Mouse (Mus musculus) small intestine, adult 2 months (tissue): ENCODE measurements around the gene Lrr1. TPM values are rescaled to one million over a fixed set of nuclear protein-coding genes. Genes with fewer than 3 reads are reported as not detected.
A peak's percentile ranks its signal among the peaks of the same experiment; 100 is the strongest.

Experiments
- H3K27ac ChIP-seq: fragments of 200-500 bp; 2 replicates; pipeline ENCODE4 v1.5.1; 2012; ENCODE audit warnings: low read depth, low read length, control low read depth, inconsistent platforms; ENCODE audit not compliant: insufficient read depth
- H3K27me3 ChIP-seq: fragments of 200-500 bp; 2 replicates; pipeline ENCODE4 v1.6.1; 2012; ENCODE audit warnings: mild to moderate bottlenecking, moderate library complexity, low read length, inconsistent platforms; ENCODE audit not compliant: control insufficient read depth, insufficient read depth
- H3K36me3 ChIP-seq: fragments of 200-500 bp; 2 replicates; pipeline ENCODE4 v1.6.1; 2012; ENCODE audit warnings: mild to moderate bottlenecking, low read length, control low read depth, inconsistent platforms; ENCODE audit not compliant: control insufficient read depth, insufficient read depth
- H3K4me1 ChIP-seq: fragments of 200-500 bp; 2 replicates; pipeline ENCODE4 v1.6.1; 2012; ENCODE audit warnings: low read length, inconsistent platforms, mixed read lengths; ENCODE audit not compliant: control insufficient read depth, insufficient read depth, insufficient read length
- H3K4me3 ChIP-seq: fragments of 200-500 bp; 2 replicates; pipeline ENCODE4 v1.5.1; 2012; ENCODE audit warnings: low read depth, mild to moderate bottlenecking, control low read depth, inconsistent platforms, low read length, moderate library complexity
- CTCF ChIP-seq: fragments of 200-500 bp; IDR thresholded peaks from 2 replicates; pipeline ENCODE4 v1.5.1; 2012; ENCODE audit warnings: low read depth, mild to moderate bottlenecking, control low read depth, inconsistent platforms, low read length, moderate library complexity, mixed read lengths; ENCODE audit not compliant: insufficient replicate concordance, insufficient read length; ENCODE audit errors: extremely low read depth
- POLR2A ChIP-seq: fragments of 200-500 bp; IDR thresholded peaks from 2 replicates; pipeline ENCODE4 v1.6.1; 2012; ENCODE audit warnings: low read depth, mild to moderate bottlenecking, control low read depth, inconsistent platforms, low read length, moderate library complexity
- WGBS: fragments of 180-500 bp; shearing (Covaris S2); methylation state at CpG from one replicate; pipeline ENCODE4 v1.1.7; 2018; 5-methylcytosine and 5-hydroxymethylcytosine counted together
- polyA plus RNA-seq: library from polyadenylated mRNA; depleted of rRNA; stranded (reverse); fragments of >200 nt; gene quantifications from 2 replicates; pipeline ENCODE4 v1.2.3, GENCODE M21; 2012

Lrr1 gene
- polyA plus RNA-seq, 1 experiment, result 0.90 TPM

GRCm38 (mm10) chr12:69130486-69130885, 38.1 kb upstream of the Lrr1 start:
- H3K36me3 ChIP-seq, result no peaks in the 10 kb centered on the region
- H3K27ac ChIP-seq, result no peak overlapping the region
- H3K4me3 ChIP-seq, result peak overlapping the region; percentile 39; the same call in 1 of the 2 replicates
- H3K27me3 ChIP-seq, result no peaks in the 10 kb centered on the region
- H3K4me1 ChIP-seq, result no peaks in the 10 kb centered on the region
- 73% methylated on average over 12 of the region's 12 CpGs for WGBS
- TF ChIP-seq CTCF (no peak), POLR2A (no peak)

- TF ChIP-seq CTCF, result no peak
- no peak for TF ChIP-seq POLR2A
- 66% methylated on average over 6 of the region's 6 CpGs for WGBS
Observed at GRCm38 (mm10) chr12:69131267-69131666, 37.3 kb upstream of the Lrr1 start.

GRCm38 (mm10) chr12:69131981-69132380, 36.6 kb upstream of the Lrr1 start:
- H3K4me1 ChIP-seq, result no peaks in the 10 kb centered on the region
- 15% methylated on average over 10 of the region's 10 CpGs for WGBS
- no peaks in the 10 kb centered on the region for H3K27me3 ChIP-seq
- no peak overlapping the region for H3K4me3 ChIP-seq
- no peaks in the 10 kb centered on the region for H3K36me3 ChIP-seq
- no peak for TF ChIP-seq POLR2A
- peak; percentile 70; the same call in 1 of the 2 replicates for TF ChIP-seq CTCF
- no peak overlapping the region for H3K27ac ChIP-seq

More at GRCm38 (mm10) chr12:69131267-69131666, 37.3 kb upstream of the Lrr1 start:
- Histone ChIP-seq H3K4me3 (no peak overlapping the region), H3K36me3 (no peaks in the 10 kb centered on the region), H3K4me1 (no peaks in the 10 kb centered on the region), H3K27ac (no peak overlapping the region), H3K27me3 (no peaks in the 10 kb centered on the region)

- Histone ChIP-seq H3K27ac (no peak overlapping the region), H3K27me3 (no peaks in the 10 kb centered on the region), H3K36me3 (no peaks in the 10 kb centered on the region), H3K4me3 (no peak overlapping the region), H3K4me1 (no peaks in the 10 kb centered on the region)
- 89% methylated on average over 3 of the region's 3 CpGs for WGBS
- TF ChIP-seq POLR2A (no peak), CTCF (no peak)
Observed at GRCm38 (mm10) chr12:69139201-69139600, 29.4 kb upstream of the Lrr1 start.

GRCm38 (mm10) chr12:69139841-69140240, 28.8 kb upstream of the Lrr1 start:
- H3K36me3 ChIP-seq, result no peaks in the 10 kb centered on the region
- H3K27ac ChIP-seq, result no peak overlapping the region
- 85% methylated on average over 7 of the region's 7 CpGs for WGBS
- TF ChIP-seq POLR2A, result no peak
- TF ChIP-seq CTCF, result no peak
- no peaks in the 10 kb centered on the region for H3K4me1 ChIP-seq
- no peak overlapping the region for H3K4me3 ChIP-seq
- H3K27me3 ChIP-seq, result no peaks in the 10 kb centered on the region

GRCm38 (mm10) chr12:69143460-69143859, 25.2 kb upstream of the Lrr1 start:
- Histone ChIP-seq H3K36me3 (no peaks in the 10 kb centered on the region), H3K27ac (no peak overlapping the region), H3K4me3 (no peak overlapping the region), H3K4me1 (no peaks in the 10 kb centered on the region), H3K27me3 (no peaks in the 10 kb centered on the region)
- 83% methylated on average over 6 of the region's 6 CpGs for WGBS
- TF ChIP-seq POLR2A (no peak), CTCF (no peak)

GRCm38 (mm10) chr12:69147166-69147735, 21.4 kb upstream of the Lrr1 start:
- H3K36me3 ChIP-seq, result no peaks in the 10 kb centered on the region
- H3K27ac ChIP-seq, result no peak overlapping the region
- TF ChIP-seq CTCF (no peak), POLR2A (no peak)
- H3K27me3 ChIP-seq, result no peaks in the 10 kb centered on the region; the same call in 1 of the 2 replicates
- 70% methylated on average over 5 of the region's 5 CpGs for WGBS
- H3K4me3 ChIP-seq, result no peak overlapping the region
- no peaks in the 10 kb centered on the region for H3K4me1 ChIP-seq
